Mouse (Mus musculus) lung, embryonic 15.5 days (tissue): ENCODE measurements around the gene Klhdc8a. TPM values are rescaled to one million over a fixed set of nuclear protein-coding genes. Genes with fewer than 3 reads are reported as not detected.
A peak's percentile ranks its signal among the peaks of the same experiment; 100 is the strongest.

Experiments used
- ATAC-seq: fragments of 200-750 bp; cut with Nextera tagmentation; 2 replicates; pipeline ENCODE4 v1.8.0; 2017; ENCODE audit warnings: moderate number of reproducible peaks, borderline replicate concordance; ENCODE audit not compliant: low FRiP score, low TSS enrichment; ENCODE audit errors: extremely low read depth
- H3K27ac ChIP-seq: fragments of 300-500 bp; sonication (generic); 2 replicates; pipeline ENCODE4 v1.5.1; 2015; ENCODE audit warnings: moderate library complexity, mild to moderate bottlenecking, inconsistent platforms
- H3K27me3 ChIP-seq: fragments of 300-500 bp; sonication (generic); 2 replicates; pipeline ENCODE4 v1.6.1; 2015; ENCODE audit warnings: inconsistent platforms
- H3K36me3 ChIP-seq: fragments of 300-500 bp; sonication (generic); 2 replicates; pipeline ENCODE4 v1.6.1; 2015; ENCODE audit warnings: inconsistent platforms
- H3K4me1 ChIP-seq: fragments of 300-500 bp; sonication (generic); 2 replicates; pipeline ENCODE4 v1.6.1; 2015; ENCODE audit warnings: inconsistent platforms
- H3K4me2 ChIP-seq: fragments of 300-500 bp; sonication (generic); 2 replicates; pipeline ENCODE4 v1.6.1; 2015; ENCODE audit warnings: inconsistent platforms, mild to moderate bottlenecking, moderate library complexity
- H3K4me3 ChIP-seq: fragments of 300-500 bp; sonication (generic); 2 replicates; pipeline ENCODE4 v1.5.1; 2015; ENCODE audit warnings: mild to moderate bottlenecking, inconsistent platforms
- H3K9ac ChIP-seq: fragments of 300-500 bp; sonication (generic); 2 replicates; pipeline ENCODE4 v1.6.1; 2015; ENCODE audit warnings: inconsistent platforms
- H3K9me3 ChIP-seq: fragments of 300-500 bp; sonication (generic); 2 replicates; pipeline ENCODE4 v1.6.1; 2016; ENCODE audit warnings: inconsistent platforms
- WGBS: fragments of 180-500 bp; shearing (Covaris S2); methylation state at CpG from one replicate; pipeline ENCODE4 v1.1.7; 2015; 5-methylcytosine and 5-hydroxymethylcytosine counted together
- polyA plus RNA-seq: library from polyadenylated mRNA; unstranded; fragments of >200 nt; fragmentation: Nextera tagmentation; extraction: Ambion mirVana; gene quantifications from 2 replicates; pipeline ENCODE4 v1.2.1, GENCODE M21; 2015

The Klhdc8a gene
- polyA plus RNA-seq, 1 experiment from 2014 or later: 0.56 TPM

GRCm38 (mm10) chr1:132335378-132335965, 37.0 kb downstream of the Klhdc8a start:
- H3K27me3 ChIP-seq: no peaks in the 10 kb centered on the region
- no peak overlapping the region for H3K4me2 ChIP-seq
- no peak overlapping the region for H3K9ac ChIP-seq
- H3K36me3 ChIP-seq: peaks cover 17% of the 10 kb centered on the region
- no peaks in the 10 kb centered on the region for H3K9me3 ChIP-seq
- no peak overlapping the region for H3K4me3 ChIP-seq
- H3K27ac ChIP-seq: peak overlapping the region; percentile 89
- H3K4me1 ChIP-seq: peaks cover 69% of the 10 kb centered on the region
- ATAC-seq: no peak
- whole genome bisulfite sequencing: 39% methylated on average over 12 of the region's 12 CpGs

GRCm38 (mm10) chr1:132336921-132337320, 38.5 kb downstream of the Klhdc8a start:
- no peaks in the 10 kb centered on the region for H3K9me3 ChIP-seq
- H3K4me2 ChIP-seq: no peak overlapping the region
- no peak overlapping the region for H3K4me3 ChIP-seq
- 45% methylated on average over 6 of the region's 6 CpGs for WGBS
- no peaks in the 10 kb centered on the region for H3K27me3 ChIP-seq
- H3K4me1 ChIP-seq: peaks cover 72% of the 10 kb centered on the region
- peak overlapping the region; percentile 73 for H3K27ac ChIP-seq
- H3K9ac ChIP-seq: no peak overlapping the region
- no peak for ATAC-seq
- peaks cover 7% of the 10 kb centered on the region for H3K36me3 ChIP-seq

GRCm38 (mm10) chr1:132338027-132338660, 39.7 kb downstream of the Klhdc8a start:
- Histone ChIP-seq H3K27me3 (no peaks in the 10 kb centered on the region), H3K4me3 (no peak overlapping the region), H3K9ac (no peak overlapping the region), H3K4me1 (peaks cover 62% of the 10 kb centered on the region), H3K9me3 (no peaks in the 10 kb centered on the region), H3K4me2 (0 out of 2 replicates have a peak overlapping the region, but pooled peaks have one; percentile 11), H3K36me3 (no peaks in the 10 kb centered on the region), H3K27ac (peak overlapping the region; percentile 73)
- WGBS: 31% methylated on average over 8 of the region's 8 CpGs
- ATAC-seq: no peak

GRCm38 (mm10) chr1:132341731-132342501, 43.5 kb downstream of the Klhdc8a start:
- Histone ChIP-seq H3K4me2 (no peak overlapping the region), H3K4me3 (no peak overlapping the region), H3K27ac (no peak overlapping the region), H3K4me1 (peaks cover 31% of the 10 kb centered on the region), H3K36me3 (no peaks in the 10 kb centered on the region), H3K9ac (no peak overlapping the region), H3K27me3 (no peaks in the 10 kb centered on the region), H3K9me3 (no peaks in the 10 kb centered on the region)
- no peak for ATAC-seq
- 34% methylated on average over 5 of the region's 5 CpGs for WGBS

GRCm38 (mm10) chr1:132342518-132342917, 44.1 kb downstream of the Klhdc8a start:
- 59% methylated on average over 3 of the region's 3 CpGs for WGBS
- ATAC-seq: no peak
- Histone ChIP-seq H3K9ac (no peak overlapping the region), H3K27me3 (no peaks in the 10 kb centered on the region), H3K4me1 (peaks cover 25% of the 10 kb centered on the region), H3K4me2 (no peak overlapping the region), H3K36me3 (no peaks in the 10 kb centered on the region), H3K27ac (no peak overlapping the region), H3K4me3 (no peak overlapping the region), H3K9me3 (no peaks in the 10 kb centered on the region)

GRCm38 (mm10) chr1:132343191-132343590, 44.8 kb downstream of the Klhdc8a start:
- H3K4me3 ChIP-seq: no peak overlapping the region
- H3K36me3 ChIP-seq: no peaks in the 10 kb centered on the region
- no peaks in the 10 kb centered on the region for H3K9me3 ChIP-seq
- no peak overlapping the region for H3K27ac ChIP-seq
- H3K27me3 ChIP-seq: no peaks in the 10 kb centered on the region
- H3K9ac ChIP-seq: no peak overlapping the region
- H3K4me1 ChIP-seq: peaks cover 19% of the 10 kb centered on the region
- WGBS: 87% methylated on average over 2 of the region's 2 CpGs
- H3K4me2 ChIP-seq: no peak overlapping the region
- no peak for ATAC-seq

- ATAC-seq: no peak
- no peaks in the 10 kb centered on the region for H3K9me3 ChIP-seq
- no peaks in the 10 kb centered on the region for H3K27me3 ChIP-seq
- no peaks in the 10 kb centered on the region for H3K36me3 ChIP-seq
- H3K4me2 ChIP-seq: no peak overlapping the region
- 76% methylated on average over 1 of the region's 1 CpGs for WGBS
- H3K4me3 ChIP-seq: no peak overlapping the region
- H3K9ac ChIP-seq: no peak overlapping the region
- no peak overlapping the region for H3K27ac ChIP-seq
- H3K4me1 ChIP-seq: peaks cover 16% of the 10 kb centered on the region
Measured at GRCm38 (mm10) chr1:132343656-132344055, 45.2 kb downstream of the Klhdc8a start.

GRCm38 (mm10) chr1:132345514-132345913, 47.1 kb downstream of the Klhdc8a start:
- H3K9ac ChIP-seq: no peak overlapping the region
- H3K9me3 ChIP-seq: no peaks in the 10 kb centered on the region
- WGBS: 71% methylated on average over 4 of the region's 4 CpGs
- H3K4me2 ChIP-seq: no peak overlapping the region
- no peak overlapping the region for H3K27ac ChIP-seq
- no peak overlapping the region for H3K4me3 ChIP-seq
- no peaks in the 10 kb centered on the region for H3K36me3 ChIP-seq
- H3K4me1 ChIP-seq: peaks cover 16% of the 10 kb centered on the region
- no peaks in the 10 kb centered on the region for H3K27me3 ChIP-seq
- no peak for ATAC-seq

GRCm38 (mm10) chr1:132346134-132346851, 47.9 kb downstream of the Klhdc8a start:
- no peak for ATAC-seq
- Histone ChIP-seq H3K4me1 (peaks cover 12% of the 10 kb centered on the region), H3K4me2 (no peak overlapping the region), H3K27ac (no peak overlapping the region), H3K9me3 (no peaks in the 10 kb centered on the region), H3K27me3 (no peaks in the 10 kb centered on the region), H3K9ac (no peak overlapping the region), H3K4me3 (no peak overlapping the region), H3K36me3 (no peaks in the 10 kb centered on the region)
- 66% methylated on average over 12 of the region's 12 CpGs for WGBS

GRCm38 (mm10) chr1:132346951-132347350, 48.5 kb downstream of the Klhdc8a start:
- no peak overlapping the region for H3K27ac ChIP-seq

GRCm38 (mm10) chr1:132348401-132348800, 50.0 kb downstream of the Klhdc8a start:
- no peak for ATAC-seq
- Histone ChIP-seq H3K27me3 (no peaks in the 10 kb centered on the region), H3K36me3 (no peaks in the 10 kb centered on the region), H3K4me1 (peaks cover 12% of the 10 kb centered on the region; the same call in 1 of the 2 replicates), H3K4me3 (no peak overlapping the region), H3K4me2 (no peak overlapping the region), H3K9me3 (no peaks in the 10 kb centered on the region), H3K27ac (no peak overlapping the region), H3K9ac (no peak overlapping the region)
- WGBS: 80% methylated on average over 5 of the region's 5 CpGs

More at GRCm38 (mm10) chr1:132346951-132347350, 48.5 kb downstream of the Klhdc8a start:
- Histone ChIP-seq H3K36me3 (no peaks in the 10 kb centered on the region), H3K4me1 (peaks cover 9% of the 10 kb centered on the region; the same call in 1 of the 2 replicates), H3K27me3 (no peaks in the 10 kb centered on the region), H3K4me2 (no peak overlapping the region), H3K4me3 (no peak overlapping the region), H3K9me3 (no peaks in the 10 kb centered on the region), H3K9ac (no peak overlapping the region)
- no peak for ATAC-seq
